Mouse (Mus musculus): Measurements from ENCODE around the gene P2rx2.

P2rx2 gene

DNA sequence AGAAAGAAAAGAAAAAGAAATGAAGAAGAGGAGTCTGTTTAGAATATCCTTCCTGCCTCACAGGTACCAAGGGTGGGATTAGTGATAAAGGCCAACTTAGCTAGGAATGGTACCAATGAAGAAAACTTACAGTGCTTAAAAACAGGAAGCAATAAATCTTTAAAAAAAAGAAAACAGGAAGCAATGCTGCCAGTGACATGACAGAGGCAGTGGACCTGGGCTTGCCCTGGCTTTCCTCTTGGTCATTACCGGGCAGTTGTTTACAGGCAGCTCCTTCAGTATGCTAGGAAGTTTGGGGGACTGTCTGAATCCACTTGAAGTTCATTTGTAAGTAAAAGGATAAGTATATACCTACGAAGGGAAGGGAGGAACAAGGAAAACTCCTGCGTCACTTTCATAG lies 12.5 kb downstream of the P2rx2 start:
- no peak for DNase-seq (ENCODE audit: low spot score in 2 of 2)

DNA sequence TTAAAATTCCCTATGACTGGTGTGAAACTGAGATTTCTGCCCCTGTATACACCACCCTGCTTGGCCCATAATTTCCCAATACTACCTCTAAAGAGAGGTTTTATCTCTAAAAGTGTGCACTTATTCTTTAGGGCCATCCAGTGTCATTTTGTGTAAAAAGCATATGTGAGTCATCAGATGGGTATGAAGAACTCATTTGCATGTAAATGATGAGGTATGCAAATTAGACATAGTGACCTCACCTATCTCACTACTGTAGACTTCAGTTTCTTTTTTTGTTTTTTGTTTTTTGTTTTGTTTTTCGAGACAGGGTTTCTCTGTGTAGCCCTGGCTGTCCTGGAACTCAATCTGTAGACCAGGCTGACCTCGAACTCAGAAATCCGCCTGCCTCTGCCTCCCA lies 29.9 kb downstream of the P2rx2 start:
- no peak for DNase-seq (ENCODE audit: low spot score in 2 of 2)

DNA sequence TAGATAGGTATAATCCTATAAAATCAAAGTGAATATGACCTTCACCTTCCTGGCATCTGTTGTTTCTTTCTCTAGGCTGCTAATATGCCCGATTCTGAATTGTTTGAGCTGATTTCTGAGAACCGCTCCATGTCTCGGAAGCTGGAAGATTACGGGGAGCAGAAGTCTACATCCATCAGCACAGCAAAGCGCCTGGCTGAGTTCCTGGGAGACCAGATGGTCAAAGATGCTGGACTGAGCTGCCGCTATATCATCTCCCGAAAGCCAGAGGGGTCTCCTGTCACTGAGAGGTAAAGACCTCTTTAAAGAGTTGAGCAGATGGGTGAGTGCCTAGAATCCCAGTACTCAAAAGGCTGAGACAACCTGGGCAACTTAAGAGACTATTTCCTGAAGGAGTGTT lies 34.2 kb downstream of the P2rx2 start:
- DNase-seq (ENCODE audit: low spot score in 2 of 2) = no peak

DNA sequence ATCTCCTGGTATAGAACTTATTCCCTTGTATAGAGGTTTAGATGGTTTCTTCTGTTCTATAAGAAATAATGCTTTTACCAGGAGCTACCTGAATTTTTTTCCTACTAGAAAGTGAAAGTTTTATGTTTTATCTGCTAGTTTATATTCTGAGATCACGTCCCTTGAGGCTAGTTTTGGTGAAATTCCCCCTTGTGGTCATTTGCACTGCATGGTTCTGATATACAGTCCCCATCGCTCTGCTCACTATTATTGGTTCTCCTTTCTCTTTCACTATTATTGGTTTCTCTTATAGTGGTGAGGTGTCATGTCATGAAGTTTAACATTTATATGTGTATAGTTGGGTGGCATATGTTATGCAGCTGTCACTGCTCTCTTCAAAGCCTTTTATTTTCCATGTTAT lies 42.4 kb downstream of the P2rx2 start:
- no peak for DNase-seq (ENCODE audit: low spot score in 2 of 2)

DNA sequence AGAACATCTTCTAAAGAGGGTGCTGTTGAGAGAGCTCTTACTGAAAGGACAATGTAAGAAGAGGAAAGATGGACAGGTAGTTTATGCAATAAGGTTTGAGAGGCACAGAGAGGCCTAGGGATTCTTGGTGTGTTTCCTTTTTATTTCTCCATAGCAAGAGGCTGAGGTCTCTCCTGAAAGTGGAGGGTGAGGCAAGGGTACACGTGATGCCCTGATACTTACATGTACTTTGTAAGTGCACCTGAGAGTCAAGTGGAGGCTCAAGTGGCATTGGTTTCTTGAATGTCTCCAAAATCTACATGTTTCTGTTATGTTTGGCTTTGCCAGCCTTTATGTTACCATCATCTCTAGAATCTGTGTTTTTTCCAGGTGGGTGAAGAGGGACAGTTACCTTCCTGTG lies 46.4 kb downstream of the P2rx2 start:
- DNase-seq (ENCODE audit: low spot score in 2 of 2) = no peak

DNA sequence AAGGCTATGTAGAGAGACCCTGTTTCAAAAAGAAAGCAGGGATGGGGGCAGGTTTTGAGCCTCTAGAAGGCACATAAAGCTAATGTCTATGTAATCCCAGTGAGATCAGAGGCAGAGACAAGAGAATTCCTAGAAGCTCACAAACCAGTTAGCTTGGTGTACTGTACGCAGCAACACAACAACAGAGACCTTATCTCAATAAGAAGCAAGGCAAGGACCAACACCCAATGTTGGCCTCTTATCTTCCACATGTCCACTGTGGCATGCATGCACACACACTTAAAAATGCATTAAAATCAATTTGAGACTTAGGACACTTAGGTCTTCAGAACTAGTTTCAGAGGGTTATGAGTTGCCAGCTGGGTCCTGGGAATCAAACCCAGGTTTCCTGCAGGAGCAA lies 51.4 kb downstream of the P2rx2 start:
- DNase-seq (ENCODE audit: low spot score in 2 of 2) = no peak

All from frontal cortex, postnatal 36 days (tissue).